Mouse (Mus musculus) NIH3T3 (cell line): Measurements from ENCODE around the gene Maml2.
"Not testable (repeated sequence)": the region's sequence is repeated elsewhere in the genome, so short reads cannot be mapped to it uniquely, and the experiment has no call there.

Experiments used
- DNase-seq: peaks from one replicate; pipeline ENCODE4 v3.0.0-alpha.2; 2012; ENCODE audit warnings: low read depth

Maml2 gene

GRCm38 (mm10) chr9:13673304-13673703 lies 375.5 kb downstream of the Maml2 start:
- no peak for DNase-seq

GRCm38 (mm10) chr9:13678026-13678425 lies 380.3 kb downstream of the Maml2 start:
- no peak for DNase-seq

GRCm38 (mm10) chr9:13679696-13680095 lies 381.9 kb downstream of the Maml2 start:
- no peak for DNase-seq

GRCm38 (mm10) chr9:13681147-13681546 lies 383.4 kb downstream of the Maml2 start:
- no peak for DNase-seq

GRCm38 (mm10) chr9:13681581-13682038 lies 383.9 kb downstream of the Maml2 start:
- DNase-seq, result no peak

- DNase-seq, result no peak
Measured at GRCm38 (mm10) chr9:13684327-13684934, 386.7 kb downstream of the Maml2 start.

GRCm38 (mm10) chr9:13686977-13687659 lies 389.4 kb downstream of the Maml2 start:
- peak; percentile 37 for DNase-seq

- DNase-seq, result no peak
Measured at GRCm38 (mm10) chr9:13688997-13689396, 391.2 kb downstream of the Maml2 start.

GRCm38 (mm10) chr9:13690321-13690720 lies 392.6 kb downstream of the Maml2 start:
- DNase-seq, result no peak

GRCm38 (mm10) chr9:13693693-13694284 lies 396.0 kb downstream of the Maml2 start:
- DNase-seq, result peak; percentile 47

GRCm38 (mm10) chr9:13694293-13694692 lies 396.5 kb downstream of the Maml2 start:
- DNase-seq, result peak; percentile 79

- peak; percentile 66 for DNase-seq
Measured at GRCm38 (mm10) chr9:13697041-13697811, 399.5 kb downstream of the Maml2 start.

- no peak for DNase-seq
Measured at GRCm38 (mm10) chr9:13697869-13698268, 400.1 kb downstream of the Maml2 start.

GRCm38 (mm10) chr9:13699061-13699780 lies 401.5 kb downstream of the Maml2 start:
- DNase-seq, result no peak

- no peak for DNase-seq
Measured at GRCm38 (mm10) chr9:13699781-13700116, 402.0 kb downstream of the Maml2 start.

GRCm38 (mm10) chr9:13701773-13702172 lies 404.0 kb downstream of the Maml2 start:
- DNase-seq, result no peak

GRCm38 (mm10) chr9:13703100-13703499 lies 405.3 kb downstream of the Maml2 start:
- DNase-seq, result no peak

GRCm38 (mm10) chr9:13704917-13705316 lies 407.2 kb downstream of the Maml2 start:
- DNase-seq, result no peak

- peak; percentile 63 for DNase-seq
Measured at GRCm38 (mm10) chr9:13707066-13707555, 409.4 kb downstream of the Maml2 start.

- no peak for DNase-seq
Measured at GRCm38 (mm10) chr9:13709436-13709835, 411.7 kb downstream of the Maml2 start.

GRCm38 (mm10) chr9:13715891-13716290 lies 418.1 kb downstream of the Maml2 start:
- not testable (repeated sequence) for DNase-seq
